Mouse (Mus musculus) left cerebral cortex, postnatal 36 days (tissue): ENCODE measurements at regions not wholly inside any gene's neighbourhood (a gene's known extent, or its start where the extent isn't known, plus 50 kb on each side); places are given as distances from the start of the nearest gene placed in this dataset.
"Not testable (repeated sequence)": the region's sequence is repeated elsewhere in the genome, so short reads cannot be mapped to it uniquely, and the experiment has no call there.

Experiments used
- DNase-seq, 2 experiments: peaks; one replicate each; pipeline ENCODE4 v3.0.0; 2021 to 2022; ENCODE audit warnings: low spot score in 2 of 2, mixed read lengths in 1 of 2
- intact Hi-C: fragments of 180-260 bp; cut with DNase I; formaldehyde crosslinking; loops from one replicate; pipeline ENCODE4 v1.15.1; 2025

DNA sequence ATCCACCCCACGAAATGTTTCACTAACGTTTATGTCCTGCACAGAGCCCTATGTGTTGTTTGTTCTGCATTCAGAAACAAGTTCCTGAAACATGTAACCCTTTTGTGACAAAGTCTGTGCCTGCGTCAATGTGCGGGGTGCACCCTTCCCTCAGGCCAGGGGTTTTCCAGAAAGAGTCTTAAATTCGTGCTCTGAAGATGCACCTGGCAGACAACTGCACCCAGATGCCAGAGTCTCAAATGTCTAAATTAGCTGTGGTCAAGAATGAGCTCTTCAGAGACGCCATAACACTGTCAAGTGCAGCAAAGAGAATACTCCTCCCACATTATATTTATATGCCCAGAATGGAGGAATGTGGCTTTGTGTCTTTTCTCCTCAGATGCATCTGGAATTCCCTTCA, 341.6 kb upstream of the Intu start:
- no peak for DNase-seq
- intact Hi-C loops = no loop called here

DNA sequence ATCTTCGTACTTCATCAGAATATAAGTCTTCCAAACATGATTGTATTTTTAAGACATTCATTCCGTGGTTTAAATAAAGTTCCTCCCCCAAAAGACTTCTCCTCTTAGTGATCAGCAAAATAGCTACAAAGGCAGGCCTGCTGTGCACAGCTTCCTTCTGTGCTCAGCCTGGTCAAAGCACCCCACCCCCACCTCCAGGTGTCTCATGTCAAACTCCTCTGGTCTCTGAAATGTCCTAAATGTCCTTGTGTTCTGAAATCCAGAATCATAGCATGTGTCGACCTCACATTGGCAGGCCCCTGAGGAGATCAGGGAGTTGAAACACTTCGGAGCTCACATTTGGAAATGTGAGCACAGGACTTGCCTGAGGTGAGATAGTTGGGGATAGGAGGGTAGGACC, 341.1 kb upstream of the Intu start:
- DNase-seq = no peak
- intact Hi-C loops = no loop called here

DNA sequence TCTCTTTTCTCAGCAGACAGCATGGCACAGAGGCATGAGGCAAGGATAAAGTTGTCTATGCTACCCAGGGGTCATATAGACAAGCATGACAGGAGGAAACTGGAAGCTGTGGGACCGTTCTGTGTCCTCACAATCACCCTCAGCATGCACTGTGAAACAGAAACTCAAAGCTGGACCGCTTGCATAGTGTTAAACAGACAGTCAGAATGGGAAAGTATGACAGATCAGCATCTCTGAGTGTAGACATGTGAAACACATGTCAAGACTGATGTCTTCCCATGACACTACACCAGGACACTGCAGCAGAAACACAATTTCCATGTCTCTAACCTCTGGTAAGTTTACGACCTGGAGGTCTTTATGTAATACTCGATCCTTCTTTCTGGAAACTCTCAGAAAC, 330.9 kb upstream of the Intu start:
- no peak for DNase-seq
- intact Hi-C loops = no loop called here

DNA sequence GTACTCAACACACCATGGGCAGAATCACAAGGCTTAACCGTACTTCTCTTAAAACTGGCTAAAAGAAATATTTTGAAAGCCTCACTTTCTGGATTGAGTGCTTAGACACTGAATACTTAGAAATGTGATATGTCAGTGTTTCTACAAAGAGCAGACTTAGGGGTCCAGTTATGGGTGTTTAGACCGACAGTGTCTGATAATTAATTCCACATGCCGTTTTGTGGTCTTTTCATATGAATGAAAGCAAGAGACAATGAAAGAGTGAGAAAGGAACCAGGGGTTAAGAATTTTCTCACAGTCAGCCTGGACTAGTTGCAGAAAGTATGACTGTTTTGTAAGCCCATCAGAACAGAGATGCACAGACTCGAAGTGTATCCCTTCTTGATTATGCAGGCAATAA, 324.8 kb upstream of the Intu start:
- DNase-seq = no peak
- intact Hi-C loops = no loop called here

DNA sequence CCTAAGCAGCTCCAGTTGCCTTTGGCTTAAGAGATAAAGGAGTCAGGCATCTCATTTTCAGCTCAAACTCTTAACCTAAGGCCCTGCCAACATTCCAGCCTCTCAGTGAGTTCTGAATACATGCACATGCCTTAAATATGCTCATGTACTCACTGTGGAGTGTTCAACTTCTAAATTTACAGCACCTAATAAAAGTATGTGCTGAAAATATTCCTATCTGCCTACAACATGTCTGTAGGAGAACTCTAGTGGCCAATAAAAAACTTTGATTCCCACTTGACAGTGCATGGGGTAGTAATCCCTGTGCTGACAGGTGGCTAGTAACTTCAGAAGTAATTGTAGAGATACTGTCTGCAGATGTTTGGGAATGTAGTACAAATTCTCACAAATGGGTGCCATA, 319.3 kb upstream of the Intu start:
- intact Hi-C loops = no loop called here
- no peak for DNase-seq

DNA sequence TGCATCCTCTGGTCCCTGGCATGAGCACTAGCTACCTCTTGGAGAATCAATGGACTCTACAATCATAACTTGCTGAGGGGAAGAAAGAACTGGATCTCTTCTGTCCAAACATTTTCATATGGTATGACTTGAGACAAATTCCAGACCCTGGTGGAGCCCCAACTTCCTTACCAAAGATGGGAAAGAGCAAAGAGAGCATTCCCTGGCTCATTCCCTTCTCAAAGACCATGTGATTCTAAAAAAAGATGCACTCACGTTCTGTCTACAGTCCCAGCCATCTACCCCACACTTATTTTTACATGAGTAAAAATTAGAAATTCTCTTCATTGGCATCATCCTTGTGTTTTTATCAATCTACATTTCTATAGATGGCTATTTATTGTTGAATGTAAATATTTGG, 304.3 kb upstream of the Intu start:
- intact Hi-C loops = no loop called here

DNA sequence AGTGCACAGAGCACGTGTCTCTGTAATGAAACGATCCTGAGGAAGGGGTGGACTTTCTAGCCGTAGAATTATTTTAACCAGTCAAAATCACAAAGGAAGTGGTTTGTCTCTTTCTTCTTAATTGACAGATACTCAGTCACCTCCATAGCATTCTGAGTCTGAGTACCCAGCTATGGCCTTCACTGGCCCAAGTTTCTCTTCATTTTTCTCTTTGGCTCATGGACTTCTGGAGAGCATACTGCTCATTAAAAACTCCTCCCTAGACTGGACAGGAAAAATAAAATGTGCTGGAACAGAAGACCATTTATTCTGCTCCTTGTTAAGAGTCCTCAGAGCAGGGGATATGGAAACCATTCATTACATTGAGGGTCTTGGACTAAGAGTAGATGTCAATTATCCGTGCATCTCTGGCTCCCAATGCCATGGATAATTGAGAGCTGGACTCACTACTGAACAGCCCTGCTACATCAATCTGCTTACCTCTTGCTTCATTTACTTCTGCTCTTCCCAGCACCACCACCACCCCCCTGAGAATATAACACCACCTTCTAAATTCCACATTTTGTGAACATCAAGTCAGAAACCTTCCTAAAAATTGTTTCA, 287.5 kb upstream of the Intu start:
- no peak for DNase-seq
- intact Hi-C loops = no loop called here

More for the DNA sequence above, 304.3 kb upstream of the Intu start:
- DNase-seq = no peak

DNA sequence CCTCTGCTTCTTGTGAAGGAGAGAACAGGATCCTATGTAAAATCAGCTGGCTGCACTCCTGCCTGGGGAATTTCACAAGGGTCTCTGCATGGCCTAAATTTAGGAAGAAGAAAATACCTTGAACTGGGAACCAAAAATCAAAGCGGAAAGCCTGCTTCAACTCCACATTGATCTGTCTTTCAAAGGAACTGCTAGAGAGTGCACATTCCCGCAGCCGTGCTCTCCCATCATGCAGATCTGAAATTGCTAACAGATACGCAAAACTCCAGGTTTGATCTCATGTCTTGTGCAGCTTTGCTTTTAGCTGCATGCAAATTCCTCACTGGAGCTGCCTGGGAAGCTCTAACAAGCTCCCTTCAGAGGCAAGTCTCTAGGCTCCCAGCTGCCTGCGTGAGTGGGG, 276.7 kb upstream of the Intu start:
- intact Hi-C loops = no loop called here
- DNase-seq = no peak

DNA sequence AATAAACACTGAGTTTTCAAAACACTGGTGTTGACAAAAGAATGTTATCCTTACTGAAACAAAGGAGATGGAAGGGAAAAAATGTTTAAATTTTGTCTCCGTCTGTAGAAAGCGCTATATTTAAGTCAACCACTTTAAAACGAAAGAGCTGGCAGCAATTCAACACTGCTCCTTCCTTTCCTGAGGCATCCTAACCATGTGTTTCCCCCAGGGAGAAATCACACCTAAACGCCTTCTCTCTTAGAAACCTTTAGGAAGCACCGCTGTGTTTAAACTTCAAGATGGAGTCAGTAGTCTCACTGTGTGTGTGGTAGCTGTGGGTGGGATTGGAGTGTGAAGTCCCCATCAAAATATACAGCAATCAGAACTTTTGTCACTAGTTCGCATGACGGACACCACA, 268.6 kb upstream of the Intu start:
- intact Hi-C loops = no loop called here
- peak; percentile 17 to 25 for DNase-seq

DNA sequence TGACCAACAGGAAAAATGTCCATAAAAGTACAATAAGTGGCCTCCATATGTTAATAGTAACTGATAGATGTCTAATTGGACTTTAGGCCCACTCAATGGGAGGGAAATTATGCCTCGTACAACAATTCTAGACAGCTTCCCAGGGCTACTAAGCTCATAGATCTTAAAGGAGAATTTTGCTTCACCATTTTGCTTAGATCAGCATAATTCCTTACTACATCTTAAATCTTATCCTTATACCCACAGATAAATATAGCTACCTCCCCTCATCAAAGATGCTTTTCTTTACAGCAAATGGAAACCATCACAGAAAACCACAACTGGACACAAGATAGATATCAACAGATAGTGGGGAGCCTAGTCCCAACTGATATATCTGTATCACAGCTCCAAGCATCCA, 263.6 kb upstream of the Intu start:
- intact Hi-C loops = no loop called here
- no peak for DNase-seq

DNA sequence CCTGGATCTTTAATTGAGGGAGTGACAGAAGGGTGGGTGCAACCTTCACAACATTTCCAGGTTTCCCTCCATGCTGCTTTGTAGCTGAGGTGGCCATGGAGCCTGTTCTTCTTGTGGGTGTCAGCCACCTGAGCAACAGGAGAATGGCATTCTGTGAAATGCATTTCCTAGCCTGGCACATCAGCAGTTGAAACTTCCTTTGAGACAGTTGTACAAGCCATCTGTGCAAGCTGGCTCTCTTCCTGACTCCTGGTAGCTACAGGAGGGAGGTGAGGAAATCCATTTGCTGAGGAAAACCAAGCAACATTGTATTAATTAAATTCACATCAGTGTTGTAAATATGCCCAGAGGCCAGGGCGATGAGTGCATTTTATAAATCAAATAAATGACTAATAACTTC, 248.2 kb upstream of the Intu start:
- intact Hi-C loops = no loop called here
- DNase-seq = peak; percentile 49 to 52

DNA sequence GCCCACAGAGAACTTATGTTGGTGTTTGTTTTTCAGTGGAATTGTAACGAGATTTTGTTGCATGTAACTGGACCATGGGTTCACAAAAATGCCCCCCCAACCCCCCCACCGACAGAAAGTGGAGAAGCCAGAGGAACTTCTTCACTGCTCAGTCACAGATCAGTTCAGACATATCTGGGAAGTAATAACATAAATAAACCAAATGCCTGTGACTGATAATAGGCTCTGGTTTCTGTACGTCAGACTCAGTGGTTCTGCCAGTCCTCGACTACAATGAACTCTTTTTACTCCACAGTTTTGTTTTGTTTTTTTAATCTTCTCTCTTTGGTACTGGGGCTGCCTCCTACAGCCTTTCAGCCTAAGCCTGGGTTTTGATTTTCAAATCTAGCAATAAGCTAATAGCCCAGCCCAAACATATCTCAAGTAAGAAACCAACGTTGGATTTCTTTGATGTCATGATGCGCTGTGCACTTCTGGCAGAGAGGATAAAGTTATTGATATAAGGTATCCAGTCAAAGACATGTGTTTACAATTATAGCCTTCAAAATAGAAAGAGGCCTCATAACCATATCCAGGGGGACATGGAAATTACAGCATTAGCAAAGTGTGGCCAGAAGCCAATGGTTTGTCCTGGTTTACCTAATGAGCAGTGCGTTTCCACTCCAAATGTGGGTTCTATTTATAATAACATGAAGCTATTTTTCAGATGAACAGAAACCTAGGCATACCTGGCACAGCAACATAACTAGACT, 244.0 kb upstream of the Intu start:
- intact Hi-C loops = no loop called here
- no peak for DNase-seq

DNA sequence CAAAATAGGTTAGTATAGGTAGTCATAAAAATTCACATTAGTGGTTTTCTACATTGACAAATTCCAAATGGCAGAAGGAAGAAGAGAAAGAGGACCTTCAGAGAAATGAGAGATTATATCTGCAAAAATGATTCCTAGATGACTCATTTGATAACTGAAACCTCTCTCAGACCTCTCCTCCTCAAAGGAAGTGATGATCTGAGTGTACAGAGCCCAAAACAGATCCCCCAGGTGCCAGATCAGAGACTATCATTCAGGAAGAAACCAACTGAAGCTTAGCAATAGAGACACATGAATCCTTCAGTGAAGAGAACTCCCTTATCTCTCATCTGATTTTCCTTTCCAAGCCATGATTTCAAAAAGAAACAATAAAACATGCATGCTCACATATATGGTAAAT, 234.0 kb upstream of the Intu start:
- DNase-seq = no peak
- intact Hi-C loops = no loop called here

DNA sequence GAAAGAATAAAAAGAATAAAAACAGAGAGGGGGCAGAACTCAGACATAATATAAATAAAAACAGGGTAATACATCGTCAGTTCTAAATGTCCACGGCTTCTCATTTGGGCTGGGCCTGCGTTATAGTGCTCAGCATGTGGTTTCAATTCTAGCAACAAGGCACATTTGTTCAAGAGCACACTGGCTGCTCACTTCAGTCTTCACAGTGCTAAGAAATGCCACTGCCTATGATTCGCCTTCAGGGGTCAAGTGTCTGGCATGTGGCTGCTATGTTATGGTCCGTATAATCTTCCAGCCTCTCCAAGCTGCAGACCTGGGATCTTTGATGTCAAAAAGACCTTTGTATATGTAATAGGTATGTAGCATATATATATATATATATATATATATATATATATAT, 210.8 kb upstream of the Intu start:
- DNase-seq = no peak
- intact Hi-C loops = no loop called here

DNA sequence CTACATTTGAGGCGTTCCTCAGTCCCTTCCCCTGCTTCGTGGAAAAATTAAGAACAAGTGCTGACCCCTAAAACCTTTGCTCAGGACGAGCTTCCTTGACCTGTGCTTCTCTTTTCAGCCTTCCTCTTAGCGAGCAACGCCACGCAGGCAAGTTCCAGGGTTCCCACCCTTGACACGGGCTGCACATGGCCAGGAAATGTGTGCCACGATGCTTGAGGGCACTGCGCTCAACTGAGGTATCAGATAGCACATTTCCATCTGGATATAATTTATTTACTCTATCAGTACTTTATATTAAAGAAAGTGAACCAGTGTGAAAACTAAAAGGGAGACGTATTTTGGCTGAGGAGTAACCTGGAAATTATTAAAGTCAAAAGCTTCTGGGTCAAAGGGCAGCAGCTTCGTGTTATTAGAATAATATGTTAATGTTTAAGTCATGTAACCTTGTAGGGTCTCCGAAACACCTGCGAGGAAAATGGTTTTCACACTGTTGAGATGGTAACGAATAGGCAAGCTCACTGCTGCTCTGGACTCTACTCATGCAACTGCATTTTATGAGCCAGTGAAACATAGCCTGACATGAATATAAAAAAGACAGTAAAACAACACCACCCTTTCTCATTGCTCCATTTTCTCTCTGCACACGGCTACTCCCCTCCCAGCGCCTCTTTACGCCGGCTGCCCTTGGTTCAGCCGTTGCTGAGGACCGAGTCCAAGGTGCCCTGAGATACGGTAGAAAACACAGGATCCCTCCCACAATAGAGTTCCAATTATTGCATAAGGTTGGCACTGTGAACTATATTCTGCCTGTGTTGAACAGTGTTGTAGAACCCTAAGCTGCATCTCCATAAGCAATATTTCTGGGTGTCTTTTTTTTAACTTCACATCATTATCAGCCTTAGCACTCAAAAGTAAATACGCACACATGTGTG, 204.9 kb upstream of the Intu start:
- no peak for DNase-seq
- intact Hi-C loops = no loop called here

DNA sequence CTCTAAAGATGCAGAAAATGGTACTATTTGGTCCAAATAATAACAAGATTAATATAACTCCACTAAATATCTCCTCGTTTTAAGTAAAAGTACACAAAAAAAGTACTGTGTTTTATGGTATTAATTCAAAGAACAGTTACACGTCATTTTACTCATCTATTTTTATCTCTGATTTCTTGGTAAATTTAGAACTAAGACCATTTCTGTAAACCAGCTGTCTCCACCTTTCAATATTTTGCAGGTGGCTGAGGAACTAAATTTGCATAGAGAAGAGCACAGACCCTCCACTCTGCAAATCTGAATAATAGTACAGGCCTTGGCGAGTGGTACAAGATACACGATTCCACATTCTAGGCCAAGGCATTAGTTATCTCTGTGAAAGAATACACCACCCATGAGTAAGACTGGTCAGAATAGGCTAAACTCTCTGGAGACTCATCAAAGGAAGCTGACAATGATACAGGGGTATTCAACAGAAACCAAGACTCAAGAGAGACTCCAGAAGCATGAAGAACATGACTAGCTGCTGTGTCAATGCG, 191.5 kb upstream of the Intu start:
- intact Hi-C loops = no loop called here
- no peak for DNase-seq

DNA sequence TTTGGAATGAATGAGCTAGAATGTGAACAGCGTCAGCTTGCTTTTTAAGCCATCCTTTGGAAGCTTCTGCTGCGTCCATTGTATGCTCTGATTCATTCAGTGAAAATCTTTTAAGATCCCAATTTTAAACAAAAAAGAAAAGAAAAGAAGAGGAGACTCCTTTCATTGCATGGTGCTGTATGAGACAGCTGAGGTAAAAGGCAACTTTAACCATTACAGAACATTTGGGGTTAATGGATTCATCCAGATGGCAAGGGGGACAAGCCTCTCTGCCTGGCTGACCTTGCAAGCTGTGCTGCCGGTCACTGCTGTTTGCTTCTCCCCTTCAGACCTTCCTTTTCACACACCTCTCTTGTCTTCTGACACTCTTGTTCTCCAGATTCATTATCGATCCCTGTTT, 176.0 kb upstream of the Intu start:
- intact Hi-C loops = no loop called here
- DNase-seq = no peak

DNA sequence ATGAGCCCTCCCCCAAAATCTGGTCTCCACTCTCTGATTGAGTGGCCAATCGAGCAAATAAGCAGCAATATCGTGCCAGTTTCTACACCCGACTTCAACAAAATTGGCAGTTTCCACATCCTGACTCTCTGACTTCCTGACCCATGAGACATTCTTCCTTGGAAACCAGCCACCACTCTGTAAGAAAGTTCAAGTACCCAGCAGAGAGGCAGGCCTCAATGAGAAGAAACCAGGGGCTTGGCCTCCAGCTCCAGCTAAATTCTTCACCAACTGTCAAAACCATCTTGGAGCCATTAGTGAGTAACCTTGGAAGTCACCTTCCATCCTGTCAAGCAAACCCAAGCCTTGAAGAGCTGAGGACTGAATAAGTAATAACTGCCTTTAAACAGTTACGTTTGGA, 162.7 kb upstream of the Intu start:
- intact Hi-C loops = no loop called here

DNA sequence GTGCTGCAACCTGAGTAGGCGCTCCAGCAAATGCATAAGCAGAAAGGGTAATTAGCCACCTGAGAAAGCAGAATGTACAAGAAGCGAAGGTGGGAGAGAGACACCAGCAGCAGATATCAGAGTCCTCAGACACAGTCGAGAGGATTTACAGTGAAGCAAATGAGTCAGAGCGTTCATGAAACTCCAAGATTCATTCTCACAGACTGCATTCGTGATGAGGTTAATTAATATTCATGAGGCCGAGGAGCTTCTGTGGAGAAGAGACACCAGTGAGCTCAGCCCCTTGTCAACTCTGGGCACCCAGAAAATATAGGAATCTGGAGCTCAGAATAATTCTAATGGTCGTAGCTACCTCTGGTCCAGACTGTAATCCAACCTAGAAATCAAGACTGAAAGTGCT, 159.7 kb upstream of the Intu start:
- DNase-seq = no peak
- intact Hi-C loops = no loop called here

More for the DNA sequence above, 162.7 kb upstream of the Intu start:
- DNase-seq = no peak

DNA sequence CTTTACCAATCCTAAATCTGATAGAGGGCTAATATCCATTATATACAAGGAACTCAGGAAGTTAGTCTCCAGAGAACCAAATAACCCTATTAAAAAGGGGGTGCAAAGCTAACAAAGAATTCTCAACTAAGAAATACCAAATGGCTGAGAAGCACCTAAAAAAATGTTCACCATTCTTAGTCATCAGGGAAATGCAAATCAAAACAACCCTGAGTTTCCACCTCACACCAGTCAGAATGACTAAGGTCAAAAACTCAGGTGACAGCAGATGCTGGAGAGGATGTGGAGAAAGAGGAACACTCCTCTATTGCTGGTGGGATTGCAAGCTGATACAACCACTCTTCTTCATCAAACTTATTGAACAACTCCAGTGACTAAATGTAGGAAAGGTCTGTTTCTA, 154.9 kb upstream of the Intu start:
- DNase-seq, intact Hi-C loops: not testable (repeated sequence)

DNA sequence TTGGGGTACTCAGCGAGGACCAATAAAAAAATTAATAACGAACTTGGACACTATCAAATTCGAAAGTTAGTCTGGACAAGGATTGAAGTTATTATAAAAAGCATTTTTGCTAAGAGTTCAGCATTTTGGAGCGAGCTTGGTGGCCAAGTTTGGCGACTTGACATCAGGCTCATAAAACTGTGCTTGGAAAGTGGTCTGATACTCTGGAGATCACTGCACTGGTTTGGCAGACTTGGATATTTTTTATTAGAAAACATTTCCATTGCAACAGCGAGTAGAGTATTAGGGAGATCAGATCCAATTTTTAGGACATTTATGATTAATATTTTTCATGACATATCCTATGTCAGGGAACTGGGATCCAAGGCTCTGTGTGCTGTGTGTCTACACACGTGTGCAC, 153.7 kb upstream of the Intu start:
- no peak for DNase-seq
- intact Hi-C loops = no loop called here
